Mouse (Mus musculus) hindbrain, embryonic 13.5 days (tissue): ENCODE measurements around the gene Sdk1. TPM values are rescaled to one million over a fixed set of nuclear protein-coding genes. Genes with fewer than 3 reads are reported as not detected.

Experiments
- ATAC-seq: fragments of 200-750 bp; cut with Nextera tagmentation; 2 replicates; pipeline ENCODE4 v1.8.0; 2017; ENCODE audit warnings: moderate TSS enrichment; ENCODE audit not compliant: low FRiP score
- H3K27ac ChIP-seq: fragments of 300-500 bp; sonication (generic); 2 replicates; pipeline ENCODE4 v1.5.1; 2015; ENCODE audit warnings: inconsistent platforms, mild to moderate bottlenecking, moderate library complexity
- H3K27me3 ChIP-seq: fragments of 300-500 bp; sonication (generic); 2 replicates; pipeline ENCODE4 v1.6.1; 2015; ENCODE audit warnings: mild to moderate bottlenecking, inconsistent platforms
- H3K36me3 ChIP-seq: fragments of 300-500 bp; sonication (generic); 2 replicates; pipeline ENCODE4 v1.6.1; 2015; ENCODE audit warnings: mild to moderate bottlenecking, inconsistent platforms
- H3K4me1 ChIP-seq: fragments of 300-500 bp; sonication (generic); replicated peaks from 2 replicates; pipeline ENCODE4 v1.6.1; 2015; ENCODE audit warnings: inconsistent platforms
- H3K4me2 ChIP-seq: fragments of 300-500 bp; sonication (generic); 2 replicates; pipeline ENCODE4 v1.6.1; 2015; ENCODE audit warnings: inconsistent platforms, mild to moderate bottlenecking, moderate library complexity
- H3K4me3 ChIP-seq: fragments of 300-500 bp; sonication (generic); 2 replicates; pipeline ENCODE4 v1.5.1; 2015; ENCODE audit warnings: mild to moderate bottlenecking, inconsistent platforms
- H3K9ac ChIP-seq: fragments of 300-500 bp; sonication (generic); 2 replicates; pipeline ENCODE4 v1.6.1; 2015; ENCODE audit warnings: mild to moderate bottlenecking, inconsistent platforms
- H3K9me3 ChIP-seq: fragments of 300-500 bp; sonication (generic); 2 replicates; pipeline ENCODE4 v1.6.1; 2016; ENCODE audit warnings: inconsistent platforms
- WGBS: fragments of 180-500 bp; shearing (Covaris S2); methylation state at CpG from one replicate; pipeline ENCODE4 v1.1.7; 2015; 5-methylcytosine and 5-hydroxymethylcytosine counted together
- polyA plus RNA-seq: library from polyadenylated mRNA; unstranded; fragments of >200 nt; fragmentation: Nextera tagmentation; extraction: Ambion mirVana; gene quantifications from 2 replicates; pipeline ENCODE4 v1.2.1, GENCODE M21; 2015

Sdk1 gene
- polyA plus RNA-seq, 1 experiment from 2014 or later: 1.8 TPM

- Histone ChIP-seq H3K27ac (no peak overlapping the region), H3K9me3 (0 out of 2 replicates have a peak, but pooled peaks cover 3% of the 10 kb centered on the region), H3K4me2 (no peak overlapping the region), H3K4me1 (peaks cover 19% of the 10 kb centered on the region), H3K36me3 (no peaks in the 10 kb centered on the region; the same call in 1 of the 2 replicates), H3K4me3 (no peak overlapping the region), H3K9ac (no peak overlapping the region), H3K27me3 (no peaks in the 10 kb centered on the region)
- 33% methylated on average over 3 of the region's 3 CpGs for WGBS
- no peak for ATAC-seq
These were observed 768.9 kb downstream of the Sdk1 start for GRCm38 (mm10) chr5:142010189-142010588.

GRCm38 (mm10) chr5:142017001-142017400 lies 775.7 kb downstream of the Sdk1 start:
- WGBS: 86% methylated on average over 7 of the region's 7 CpGs
- no peak overlapping the region for H3K4me2 ChIP-seq
- no peak overlapping the region for H3K4me3 ChIP-seq
- no peaks in the 10 kb centered on the region for H3K27me3 ChIP-seq
- no peak overlapping the region for H3K27ac ChIP-seq
- no peaks in the 10 kb centered on the region for H3K9me3 ChIP-seq
- H3K36me3 ChIP-seq: no peaks in the 10 kb centered on the region
- no peak for ATAC-seq
- peaks cover 5% of the 10 kb centered on the region; the same call in 1 of the 2 replicates for H3K4me1 ChIP-seq
- no peak overlapping the region for H3K9ac ChIP-seq

- Histone ChIP-seq H3K9ac (no peak overlapping the region), H3K27ac (no peak overlapping the region), H3K4me3 (no peak overlapping the region), H3K4me1 (no peaks in the 10 kb centered on the region), H3K27me3 (no peaks in the 10 kb centered on the region), H3K36me3 (no peaks in the 10 kb centered on the region), H3K9me3 (no peaks in the 10 kb centered on the region), H3K4me2 (no peak overlapping the region)
- WGBS: 62% methylated on average over 4 of the region's 4 CpGs
- no peak for ATAC-seq
These were observed 781.7 kb downstream of the Sdk1 start for GRCm38 (mm10) chr5:142022877-142023580.

GRCm38 (mm10) chr5:142024448-142024847 lies 783.2 kb downstream of the Sdk1 start:
- no peak overlapping the region for H3K4me2 ChIP-seq
- H3K4me1 ChIP-seq: no peaks in the 10 kb centered on the region
- H3K9me3 ChIP-seq: no peaks in the 10 kb centered on the region
- no peaks in the 10 kb centered on the region for H3K36me3 ChIP-seq
- 72% methylated on average over 12 of the region's 12 CpGs for WGBS
- no peak overlapping the region for H3K4me3 ChIP-seq
- no peak overlapping the region for H3K9ac ChIP-seq
- ATAC-seq: no peak
- no peak overlapping the region for H3K27ac ChIP-seq
- no peaks in the 10 kb centered on the region for H3K27me3 ChIP-seq

- no peak overlapping the region for H3K4me2 ChIP-seq
- WGBS: 84% methylated on average over 9 of the region's 9 CpGs
These were observed 795.2 kb downstream of the Sdk1 start for GRCm38 (mm10) chr5:142036536-142036935.

GRCm38 (mm10) chr5:142039236-142039635 lies 797.9 kb downstream of the Sdk1 start:
- Histone ChIP-seq H3K9me3 (no peaks in the 10 kb centered on the region), H3K4me1 (peaks cover 6% of the 10 kb centered on the region), H3K4me3 (no peak overlapping the region), H3K9ac (no peak overlapping the region), H3K36me3 (0 out of 2 replicates have a peak, but pooled peaks cover 2% of the 10 kb centered on the region), H3K4me2 (no peak overlapping the region), H3K27ac (no peak overlapping the region), H3K27me3 (no peaks in the 10 kb centered on the region)
- 93% methylated on average over 6 of the region's 6 CpGs for WGBS
- ATAC-seq: no peak

More at GRCm38 (mm10) chr5:142036536-142036935, 795.2 kb downstream of the Sdk1 start:
- Histone ChIP-seq H3K9me3 (no peaks in the 10 kb centered on the region), H3K4me3 (no peak overlapping the region), H3K27me3 (no peaks in the 10 kb centered on the region), H3K36me3 (0 out of 2 replicates have a peak, but pooled peaks cover 2% of the 10 kb centered on the region), H3K27ac (no peak overlapping the region), H3K4me1 (peaks cover 3% of the 10 kb centered on the region; the same call in 1 of the 2 replicates), H3K9ac (no peak overlapping the region)
- no peak for ATAC-seq

- peaks cover 6% of the 10 kb centered on the region for H3K4me1 ChIP-seq
- no peak overlapping the region for H3K4me3 ChIP-seq
- ATAC-seq: no peak
These were observed 798.7 kb downstream of the Sdk1 start for GRCm38 (mm10) chr5:142039891-142040530.

GRCm38 (mm10) chr5:142041226-142041802 lies 800.0 kb downstream of the Sdk1 start:
- H3K4me1 ChIP-seq: peaks cover 6% of the 10 kb centered on the region
- no peak overlapping the region for H3K4me2 ChIP-seq
- H3K27ac ChIP-seq: no peak overlapping the region; the same call in 1 of the 2 replicates
- no peaks in the 10 kb centered on the region for H3K9me3 ChIP-seq
- H3K27me3 ChIP-seq: no peaks in the 10 kb centered on the region
- no peak overlapping the region for H3K4me3 ChIP-seq
- peaks cover 5% of the 10 kb centered on the region; the same call in 1 of the 2 replicates for H3K36me3 ChIP-seq
- 82% methylated on average over 8 of the region's 8 CpGs for WGBS
- no peak for ATAC-seq
- no peak overlapping the region for H3K9ac ChIP-seq

More at GRCm38 (mm10) chr5:142039891-142040530, 798.7 kb downstream of the Sdk1 start:
- Histone ChIP-seq H3K4me2 (no peak overlapping the region), H3K27ac (no peak overlapping the region), H3K36me3 (0 out of 2 replicates have a peak, but pooled peaks cover 2% of the 10 kb centered on the region), H3K27me3 (no peaks in the 10 kb centered on the region), H3K9me3 (no peaks in the 10 kb centered on the region), H3K9ac (no peak overlapping the region)
- WGBS: 83% methylated on average over 4 of the region's 4 CpGs

GRCm38 (mm10) chr5:142061781-142062180 lies 820.5 kb downstream of the Sdk1 start:
- H3K36me3 ChIP-seq: no peaks in the 10 kb centered on the region
- H3K9ac ChIP-seq: no peak overlapping the region
- H3K4me1 ChIP-seq: no peaks in the 10 kb centered on the region
- no peaks in the 10 kb centered on the region for H3K27me3 ChIP-seq
- no peak overlapping the region for H3K4me3 ChIP-seq
- no peak for ATAC-seq
- 84% methylated on average over 4 of the region's 4 CpGs for WGBS
- no peak overlapping the region for H3K4me2 ChIP-seq
- no peak overlapping the region for H3K27ac ChIP-seq
- H3K9me3 ChIP-seq: no peaks in the 10 kb centered on the region

- Histone ChIP-seq H3K27me3 (no peaks in the 10 kb centered on the region), H3K4me1 (peaks cover 14% of the 10 kb centered on the region), H3K4me3 (no peak overlapping the region), H3K27ac (no peak overlapping the region), H3K9me3 (0 out of 2 replicates have a peak, but pooled peaks cover 3% of the 10 kb centered on the region), H3K36me3 (no peaks in the 10 kb centered on the region), H3K9ac (no peak overlapping the region), H3K4me2 (no peak overlapping the region)
- no peak for ATAC-seq
- WGBS: 95% methylated on average over 3 of the region's 3 CpGs
These were observed 830.0 kb downstream of the Sdk1 start for GRCm38 (mm10) chr5:142071322-142071721.

- H3K4me3 ChIP-seq: no peak overlapping the region
- WGBS: 85% methylated on average over 3 of the region's 3 CpGs
- H3K27ac ChIP-seq: no peak overlapping the region
- H3K27me3 ChIP-seq: no peaks in the 10 kb centered on the region
- no peaks in the 10 kb centered on the region for H3K36me3 ChIP-seq
- no peak overlapping the region for H3K9ac ChIP-seq
- no peak for ATAC-seq
- H3K9me3 ChIP-seq: 0 out of 2 replicates have a peak, but pooled peaks cover 3% of the 10 kb centered on the region
- H3K4me1 ChIP-seq: peaks cover 14% of the 10 kb centered on the region
- no peak overlapping the region for H3K4me2 ChIP-seq
These were observed 832.6 kb downstream of the Sdk1 start for GRCm38 (mm10) chr5:142073901-142074300.
